Mouse (Mus musculus) lung, adult 2 months (tissue): ENCODE measurements around the gene Ube2z.

Experiments
- CTCF ChIP-seq: fragments of 200-500 bp; IDR thresholded peaks from 2 replicates; pipeline ENCODE4 v1.5.1; 2011; ENCODE audit warnings: mild to moderate bottlenecking, low read length, control low read depth; ENCODE audit not compliant: insufficient read depth
- POLR2A ChIP-seq: fragments of 200-500 bp; IDR thresholded peaks from 2 replicates; pipeline ENCODE4 v1.6.1; 2011; ENCODE audit warnings: low read depth, mild to moderate bottlenecking, control low read depth, low read length, borderline replicate concordance; ENCODE audit errors: extremely low read depth

DNA sequence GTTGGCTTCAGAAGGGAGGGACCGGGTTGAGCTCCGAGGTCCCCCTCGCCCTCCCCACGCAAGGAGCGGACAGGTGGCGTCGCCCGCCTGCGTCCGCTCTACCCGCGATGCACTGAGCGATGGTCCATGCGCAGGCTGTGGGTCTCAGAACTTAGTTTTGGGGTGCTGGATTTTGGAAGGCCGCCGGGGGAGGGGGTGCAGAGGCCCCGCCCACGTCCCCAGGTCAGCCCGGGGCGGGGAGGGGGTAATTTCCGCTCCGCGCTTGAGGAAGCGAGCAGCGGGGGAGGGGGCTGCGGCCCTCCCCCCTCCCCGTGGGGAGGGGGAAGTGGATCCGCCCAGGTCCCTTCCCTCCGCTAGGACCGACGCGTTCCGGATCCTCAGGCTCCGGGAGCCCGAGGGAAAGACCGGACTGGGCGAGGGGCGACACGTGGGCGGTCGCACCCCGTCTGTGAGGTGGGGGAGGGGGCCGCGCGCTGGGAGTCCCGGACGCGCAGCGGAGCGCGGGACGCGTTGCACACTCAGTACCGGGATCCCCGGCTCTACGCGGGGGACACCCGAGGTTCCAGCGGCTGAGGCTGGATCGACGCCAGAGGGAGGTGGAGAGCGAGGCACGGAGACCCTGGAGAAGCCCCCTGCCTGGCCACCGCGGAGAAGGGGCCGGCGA is 58.2 kb downstream of the Ube2z start:
- TF ChIP-seq CTCF (no peak), POLR2A (no peak)
